ENCODE assay signal across 8 mouse cellular contexts in the genomic region with DNA sequence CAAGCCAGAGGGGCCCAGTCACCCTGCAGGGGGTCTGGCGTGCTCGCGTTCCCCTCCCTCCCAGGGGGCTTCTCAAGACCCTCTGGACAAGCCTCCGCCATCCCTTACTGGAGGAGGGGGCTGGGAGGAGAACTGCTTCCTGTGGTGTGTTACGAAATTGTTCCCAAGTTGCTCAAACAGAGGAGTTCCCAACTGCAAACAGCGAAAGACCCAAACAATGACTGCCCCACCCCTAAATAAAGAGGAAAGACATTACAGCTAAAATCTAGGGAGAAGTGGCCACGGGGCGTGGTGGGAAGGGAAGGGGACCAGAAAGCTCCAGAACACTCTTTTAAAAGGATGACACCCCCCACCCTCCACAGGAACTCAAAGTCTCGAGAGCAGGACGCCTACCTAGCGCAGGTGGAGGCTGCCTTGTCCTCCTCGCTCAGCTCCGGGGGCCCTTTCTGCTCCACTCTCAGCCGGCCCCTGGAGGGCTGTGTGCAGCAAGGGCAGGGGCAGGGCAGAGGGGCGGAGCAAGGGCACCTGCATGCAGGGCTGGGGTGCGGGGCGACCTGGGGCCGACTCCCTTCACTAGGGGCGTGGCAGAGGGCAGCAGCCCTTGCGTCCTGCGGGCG. TPM values are rescaled to one million over a fixed set of nuclear protein-coding genes. Genes with fewer than 3 reads are reported as not detected.
DNase-seq lines count a peak whose midpoint lies in the region; ATAC-seq and TF ChIP-seq lines count a peak whose summit lies in the region.

No protein-coding gene starts in this region.

- DNase-seq in CD4-positive, CD25-positive, alpha-beta regulatory T cell, adult 2 months (ENCODE audit: low read depth, low spot score), result peak; percentile 45
- peak; percentile 75 for DNase-seq in CH12.LX (ENCODE audit: extremely low read depth)
- peak; percentile 65 for DNase-seq in forebrain, postnatal 0 days
- no peak for DNase-seq in cerebellum, adult 2 months

- peak overlapping the region; percentile 71 for H3K4me2 ChIP-seq in CH12.LX (ENCODE audit: insufficient read depth, low read depth, poor library complexity, severe bottlenecking)
- peak overlapping the region; percentile 47 for H3K4me2 ChIP-seq in forebrain, postnatal 0 days (ENCODE audit: low read depth)
- peak overlapping the region; percentile 59 for H3K4me2 ChIP-seq in intestine, postnatal 0 days (replicated peaks; ENCODE audit: low read depth)
- H3K4me2 ChIP-seq in stomach, embryonic 14.5 days (replicated peaks; ENCODE audit: low read depth, low read length), result peak overlapping the region; percentile 15

- WGBS in forebrain, postnatal 0 days, result 22% methylated on average over 22 of the region's 22 CpGs
- WGBS in intestine, postnatal 0 days, result 23% methylated on average over 22 of the region's 22 CpGs
- WGBS in stomach, embryonic 14.5 days, result 23% methylated on average over 22 of the region's 22 CpGs
- WGBS in cerebellum, adult 2 months, result 52% methylated on average over 22 of the region's 22 CpGs

- dilution Hi-C loops in CH12.LX (cut with MboI; ENCODE audit: extremely low pct_ligation_motif_present, extremely low pct_unique_long_range_greater_than_20kb, low sequenced_read_pairs), result no loop called here

- no peak for TF ChIP-seq EP300 in CH12.LX (IDR thresholded peaks at IDR 0.05; ENCODE audit: low read length)

- ATAC-seq in CD4-positive, CD25-positive, alpha-beta regulatory T cell, adult 4 months, result no peak
- ATAC-seq in forebrain, postnatal 0 days, result no peak
- peak; percentile 20; the same call in 1 of the 2 replicates for ATAC-seq in intestine, postnatal 0 days
- ATAC-seq in megakaryocyte, adult 5-6 weeks (ENCODE audit: poor library complexity, severe bottlenecking), result peak; percentile 56
- peak; percentile 64 for ATAC-seq in stomach, embryonic 14.5 days (ENCODE audit: insufficient number of reproducible peaks, insufficient read depth, low FRiP score, low read depth)

- H3K36me3 ChIP-seq in CH12.LX (replicated peaks in 1 of 2; ENCODE audit: control insufficient read depth in 1 of 2, insufficient read depth in 1 of 2, low read length in 1 of 2), result peaks cover 9 to 31% of the 10 kb centered on the region in 2 experiments
- peaks cover 8% of the 10 kb centered on the region for H3K36me3 ChIP-seq in forebrain, postnatal 0 days (ENCODE audit: insufficient read depth)
- H3K36me3 ChIP-seq in intestine, postnatal 0 days (ENCODE audit: control insufficient read depth, insufficient read depth), result peaks cover 9% of the 10 kb centered on the region; the same call in 1 of the 2 replicates
- peaks cover 9% of the 10 kb centered on the region; the same call in 1 of the 2 replicates for H3K36me3 ChIP-seq in stomach, embryonic 14.5 days (ENCODE audit: control insufficient read depth, insufficient read depth, low read length)

- peaks cover 15% of the 10 kb centered on the region for H3K79me2 ChIP-seq in CH12.LX (replicated peaks; ENCODE audit: control insufficient read depth, extremely low read depth, insufficient read depth, poor library complexity, severe bottlenecking)

- H3K9ac ChIP-seq in CH12.LX (ENCODE audit: insufficient read depth, low read depth), result peak overlapping the region; percentile 63
- peak overlapping the region; percentile 58 for H3K9ac ChIP-seq in forebrain, postnatal 0 days
- H3K9ac ChIP-seq in intestine, postnatal 0 days (ENCODE audit: low read depth, low read length), result 0 out of 2 replicates have a peak overlapping the region, but pooled peaks have one; percentile 17
- no peak overlapping the region; the same call in 1 of the 2 replicates for H3K9ac ChIP-seq in stomach, embryonic 14.5 days (replicated peaks; ENCODE audit: low read depth, low read length)

- TF ChIP-seq RAD21 in CH12.LX (IDR thresholded peaks at IDR 0.05; ENCODE audit: low read depth, low read length), result no peak

- in situ Hi-C loops in CH12.LX (cut with MboI; ENCODE audit: low pct_ligation_motif_present, low pct_unique_long_range_greater_than_20kb, low sequenced_read_pairs), result no loop called here

- H3K4me3 ChIP-seq in CH12.LX (replicated peaks in 1 of 3; ENCODE audit: low read depth in 2 of 3, low read length in 2 of 3, poor library complexity in 1 of 3), result peak overlapping the region; percentile 52 to 68 (median 62)
- H3K4me3 ChIP-seq in forebrain, postnatal 0 days (ENCODE audit: low read depth, low read length), result no peak overlapping the region
- H3K4me3 ChIP-seq in intestine, postnatal 0 days (ENCODE audit: low read depth, low read length), result peak overlapping the region; percentile 30
- peak overlapping the region; percentile 20 for H3K4me3 ChIP-seq in stomach, embryonic 14.5 days (ENCODE audit: low read depth, low read length)
- no peak overlapping the region for H3K4me3 ChIP-seq in cerebellum, adult 2 months (replicated peaks; ENCODE audit: insufficient read depth, low read depth, low read length)

- peaks cover 12% of the 10 kb centered on the region for H3K27me3 ChIP-seq in CH12.LX (replicated peaks)
- H3K27me3 ChIP-seq in forebrain, postnatal 0 days (ENCODE audit: insufficient read depth, low read length), result 0 out of 2 replicates have a peak, but pooled peaks cover 11% of the 10 kb centered on the region
- H3K27me3 ChIP-seq in intestine, postnatal 0 days (replicated peaks; ENCODE audit: control insufficient read depth, insufficient read depth, low read length), result peaks cover 67% of the 10 kb centered on the region
- H3K27me3 ChIP-seq in stomach, embryonic 14.5 days (ENCODE audit: control insufficient read depth, insufficient read depth, low read length), result peaks cover 41% of the 10 kb centered on the region; the same call in 1 of the 2 replicates
- H3K27me3 ChIP-seq in cerebellum, adult 2 months (ENCODE audit: control insufficient read depth, insufficient read depth, low read length), result no peaks in the 10 kb centered on the region

- H3K4me1 ChIP-seq in CH12.LX (ENCODE audit: control insufficient read depth in 1 of 2, insufficient read depth in 2 of 2), result peaks cover 14 to 60% of the 10 kb centered on the region in 2 experiments
- H3K4me1 ChIP-seq in forebrain, postnatal 0 days (ENCODE audit: insufficient read depth), result peaks cover 15% of the 10 kb centered on the region
- 0 out of 2 replicates have a peak, but pooled peaks cover 7% of the 10 kb centered on the region for H3K4me1 ChIP-seq in intestine, postnatal 0 days (replicated peaks; ENCODE audit: control insufficient read depth, insufficient read depth, low read length)
- H3K4me1 ChIP-seq in stomach, embryonic 14.5 days (ENCODE audit: control insufficient read depth, insufficient read depth, low read length), result peaks cover 42% of the 10 kb centered on the region
- peaks cover 18% of the 10 kb centered on the region for H3K4me1 ChIP-seq in cerebellum, adult 2 months (ENCODE audit: control insufficient read depth, insufficient read depth, low read length)

- peak overlapping the region; percentile 27 for H3K27ac ChIP-seq in CH12.LX (ENCODE audit: insufficient read depth, low read depth)
- peak overlapping the region; percentile 90 for H3K27ac ChIP-seq in forebrain, postnatal 0 days (ENCODE audit: low read depth, low read length)
- H3K27ac ChIP-seq in intestine, postnatal 0 days (ENCODE audit: low read depth, low read length), result no peak overlapping the region; the same call in 1 of the 2 replicates
- peak overlapping the region; percentile 66 for H3K27ac ChIP-seq in stomach, embryonic 14.5 days (ENCODE audit: low read length)
- H3K27ac ChIP-seq in cerebellum, adult 2 months (ENCODE audit: insufficient read depth, low read length), result no peak overlapping the region

- peaks cover 2% of the 10 kb centered on the region for H3K9me3 ChIP-seq in CH12.LX (replicated peaks; ENCODE audit: low read length)
- no peaks in the 10 kb centered on the region for H3K9me3 ChIP-seq in forebrain, postnatal 0 days (ENCODE audit: low read length)
- no peaks in the 10 kb centered on the region for H3K9me3 ChIP-seq in intestine, postnatal 0 days (ENCODE audit: control insufficient read depth)
- H3K9me3 ChIP-seq in stomach, embryonic 14.5 days (ENCODE audit: control insufficient read depth, low read depth, low read length), result no peaks in the 10 kb centered on the region

- TF ChIP-seq CTCF in CH12.LX (conservative IDR thresholded peaks at IDR 0.05 in 1 of 2, IDR thresholded peaks at IDR 0.05 in 1 of 2; ENCODE audit: low read depth in 2 of 2, low read length in 2 of 2), result no peak
- TF ChIP-seq CTCF in forebrain, postnatal 0 days (IDR thresholded peaks at IDR 0.05; ENCODE audit: low read depth), result no peak
- no peak for TF ChIP-seq CTCF in intestine, postnatal 0 days (IDR thresholded peaks at IDR 0.05; ENCODE audit: low read depth)
- TF ChIP-seq CTCF in cerebellum, adult 2 months (IDR thresholded peaks at IDR 0.05; ENCODE audit: borderline replicate concordance, insufficient read depth, low read depth, low read length), result no peak

- peak; percentile 53; the same call in 1 of the 2 replicates for TF ChIP-seq POLR2A in CH12.LX (IDR thresholded peaks at IDR 0.05; ENCODE audit: low read depth, low read length)
- TF ChIP-seq POLR2A in cerebellum, adult 2 months (IDR thresholded peaks at IDR 0.05; ENCODE audit: borderline replicate concordance, insufficient read depth, low read length), result no peak

RNA-seq across cellular contexts. Expression of a gene that starts 6.1 kb away (rescaled TPM):
- 1 to 10 TPM; 2.0 to 2.6 TPM for polyA plus RNA-seq in CD4-positive, CD25-positive, alpha-beta regulatory T cell, adult 4 months (2017; shearing (Covaris generic))
- total RNA-seq in CH12.LX (2012; rRNA removed) (38.5 and 45.5 TPM in 2 replicates), CH12.LX (2014; rRNA removed) (20.3 and 20.6 TPM in 2 replicates)
- 53.2 and 54.5 TPM in 2 replicates for polyA plus RNA-seq in CH12.LX (2012; ENCODE audit: insufficient read length, low read depth)
- total RNA-seq in forebrain, postnatal 0 days (2014; rRNA removed), result 2.2 and 2.7 TPM in 2 replicates
- 2.4 and 2.5 TPM in 2 replicates for polyA plus RNA-seq in forebrain, postnatal 0 days (2015; fragmentation: Nextera tagmentation; extraction: Ambion mirVana)
- 3.5 and 3.9 TPM in 2 replicates for polyA plus RNA-seq in intestine, postnatal 0 days (2015; fragmentation: Nextera tagmentation; extraction: Ambion mirVana)
- total RNA-seq in megakaryocyte, adult 5-6 weeks (2015), result 69.0 and 69.9 TPM in 2 replicates
- 60.3 and 62.0 TPM in 2 replicates for total RNA-seq in megakaryocyte, adult 5-6 weeks (2017)
- 4.6 and 5.0 TPM in 2 replicates for polyA plus RNA-seq in stomach, embryonic 14.5 days (2014; fragmentation: Nextera tagmentation; extraction: Ambion mirVana)
- 1.7 TPM in 2 replicates for polyA plus RNA-seq in cerebellum, adult 2 months (2012; rRNA removed)

RNA-seq across cellular contexts. Expression of a gene that starts 15.4 kb away (rescaled TPM):
- 10 to 100 TPM; 24.3 to 28.6 TPM for polyA plus RNA-seq in CD4-positive, CD25-positive, alpha-beta regulatory T cell, adult 4 months (2017; shearing (Covaris generic))
- total RNA-seq in CH12.LX (2012; rRNA removed) (0.17 TPM in 1 of 2 replicates, not detected in the other), CH12.LX (2014; rRNA removed) (0.39 TPM in 1 of 2 replicates, not detected in the other)
- not detected in 2 replicates for polyA plus RNA-seq in CH12.LX (2012; ENCODE audit: insufficient read length, low read depth)
- not detected in 2 replicates for total RNA-seq in forebrain, postnatal 0 days (2014; rRNA removed)
- 0.56 and 1.0 TPM in 2 replicates for polyA plus RNA-seq in forebrain, postnatal 0 days (2015; fragmentation: Nextera tagmentation; extraction: Ambion mirVana)
- polyA plus RNA-seq in intestine, postnatal 0 days (2015; fragmentation: Nextera tagmentation; extraction: Ambion mirVana), result 1.0 and 1.5 TPM in 2 replicates
- total RNA-seq in megakaryocyte, adult 5-6 weeks (2015), result 40.4 and 45.2 TPM in 2 replicates
- total RNA-seq in megakaryocyte, adult 5-6 weeks (2017), result 20.6 and 25.5 TPM in 2 replicates
- 2.8 and 5.0 TPM in 2 replicates for polyA plus RNA-seq in stomach, embryonic 14.5 days (2014; fragmentation: Nextera tagmentation; extraction: Ambion mirVana)
- polyA plus RNA-seq in cerebellum, adult 2 months (2012; rRNA removed), result 0.27 and 0.33 TPM in 2 replicates

RNA-seq across cellular contexts. Expression of a gene that starts 19.7 kb away (rescaled TPM):
- polyA plus RNA-seq in CD4-positive, CD25-positive, alpha-beta regulatory T cell, adult 4 months (2017; shearing (Covaris generic)), result 1 to 10 TPM; 8.1 to 9.1 TPM
- total RNA-seq in CH12.LX (2012; rRNA removed), result 45.1 and 49.0 TPM in 2 replicates
- 21.9 and 23.3 TPM in 2 replicates for total RNA-seq in CH12.LX (2014; rRNA removed)
- 73.0 and 84.1 TPM in 2 replicates for polyA plus RNA-seq in CH12.LX (2012; ENCODE audit: insufficient read length, low read depth)
- total RNA-seq in forebrain, postnatal 0 days (2014; rRNA removed), result 65.9 and 78.2 TPM in 2 replicates
- 14.6 and 14.7 TPM in 2 replicates for polyA plus RNA-seq in forebrain, postnatal 0 days (2015; fragmentation: Nextera tagmentation; extraction: Ambion mirVana)
- 9.3 and 9.8 TPM in 2 replicates for polyA plus RNA-seq in intestine, postnatal 0 days (2015; fragmentation: Nextera tagmentation; extraction: Ambion mirVana)
- total RNA-seq in megakaryocyte, adult 5-6 weeks (2015), result 42.8 and 43.0 TPM in 2 replicates
- total RNA-seq in megakaryocyte, adult 5-6 weeks (2017), result 31.8 and 36.8 TPM in 2 replicates
- 25.1 and 25.7 TPM in 2 replicates for polyA plus RNA-seq in stomach, embryonic 14.5 days (2014; fragmentation: Nextera tagmentation; extraction: Ambion mirVana)
- 91.0 and 93.9 TPM in 2 replicates for polyA plus RNA-seq in cerebellum, adult 2 months (2012; rRNA removed)

RNA-seq across cellular contexts. Expression of a gene that starts 21.3 kb away (rescaled TPM):
- polyA plus RNA-seq in CD4-positive, CD25-positive, alpha-beta regulatory T cell, adult 4 months (2017; shearing (Covaris generic)), result 10 to 100 TPM; 45.0 to 60.3 TPM
- 157 and 160 TPM in 2 replicates for total RNA-seq in CH12.LX (2012; rRNA removed)
- total RNA-seq in CH12.LX (2014; rRNA removed), result 77.0 and 94.5 TPM in 2 replicates
- polyA plus RNA-seq in CH12.LX (2012; ENCODE audit: insufficient read length, low read depth), result 140 and 157 TPM in 2 replicates
- total RNA-seq in forebrain, postnatal 0 days (2014; rRNA removed), result 89.5 and 94.8 TPM in 2 replicates
- polyA plus RNA-seq in forebrain, postnatal 0 days (2015; fragmentation: Nextera tagmentation; extraction: Ambion mirVana), result 59.8 and 67.5 TPM in 2 replicates
- 22.3 and 23.7 TPM in 2 replicates for polyA plus RNA-seq in intestine, postnatal 0 days (2015; fragmentation: Nextera tagmentation; extraction: Ambion mirVana)
- total RNA-seq in megakaryocyte, adult 5-6 weeks (2015), result 29.5 and 35.9 TPM in 2 replicates
- total RNA-seq in megakaryocyte, adult 5-6 weeks (2017), result 37.6 and 40.4 TPM in 2 replicates
- 64.6 and 65.7 TPM in 2 replicates for polyA plus RNA-seq in stomach, embryonic 14.5 days (2014; fragmentation: Nextera tagmentation; extraction: Ambion mirVana)
- polyA plus RNA-seq in cerebellum, adult 2 months (2012; rRNA removed), result 144 and 148 TPM in 2 replicates

RNA-seq across cellular contexts. Expression of a gene that starts 44.7 kb away (rescaled TPM):
- polyA plus RNA-seq in CD4-positive, CD25-positive, alpha-beta regulatory T cell, adult 4 months (2017; shearing (Covaris generic)), result 10 to 100 TPM; 39.5 to 42.6 TPM
- 22.7 and 30.3 TPM in 2 replicates for total RNA-seq in CH12.LX (2012; rRNA removed)
- 30.9 and 35.4 TPM in 2 replicates for total RNA-seq in CH12.LX (2014; rRNA removed)
- polyA plus RNA-seq in CH12.LX (2012; ENCODE audit: insufficient read length, low read depth), result 25.7 and 26.3 TPM in 2 replicates
- total RNA-seq in forebrain, postnatal 0 days (2014; rRNA removed), result 4.8 and 8.5 TPM in 2 replicates
- polyA plus RNA-seq in forebrain, postnatal 0 days (2015; fragmentation: Nextera tagmentation; extraction: Ambion mirVana), result 19.3 and 22.7 TPM in 2 replicates
- polyA plus RNA-seq in intestine, postnatal 0 days (2015; fragmentation: Nextera tagmentation; extraction: Ambion mirVana), result 77.3 and 79.4 TPM in 2 replicates
- total RNA-seq in megakaryocyte, adult 5-6 weeks (2015), result 86.1 and 87.5 TPM in 2 replicates
- total RNA-seq in megakaryocyte, adult 5-6 weeks (2017), result 62.7 and 65.3 TPM in 2 replicates
- polyA plus RNA-seq in stomach, embryonic 14.5 days (2014; fragmentation: Nextera tagmentation; extraction: Ambion mirVana), result 73.1 and 83.4 TPM in 2 replicates
- 13.9 and 15.1 TPM in 2 replicates for polyA plus RNA-seq in cerebellum, adult 2 months (2012; rRNA removed)

Comparison
In these comparisons a context has a peak if more than half of its experiments do, and no peak if none do; other contexts are left out.
1. DNase-seq: peak in CD4-positive, CD25-positive, alpha-beta regulatory T cell, adult 2 months (single experiment), CH12.LX (single experiment) and forebrain, postnatal 0 days (single experiment); none in cerebellum, adult 2 months (0 of 2).
2. ATAC-seq: peak in intestine, postnatal 0 days (single experiment), megakaryocyte, adult 5-6 weeks (single experiment) and stomach, embryonic 14.5 days (single experiment); none in CD4-positive, CD25-positive, alpha-beta regulatory T cell, adult 4 months (single experiment) and forebrain, postnatal 0 days (single experiment).
3. H3K27ac ChIP-seq: peak in CH12.LX (single experiment), forebrain, postnatal 0 days (single experiment) and stomach, embryonic 14.5 days (single experiment); none in intestine, postnatal 0 days (single experiment) and cerebellum, adult 2 months (single experiment).
4. H3K4me2 ChIP-seq: peak in every context shown above with its lines; median percentile 71 in CH12.LX; 59 in intestine, postnatal 0 days; 47 in forebrain, postnatal 0 days; 15 in stomach, embryonic 14.5 days.
5. H3K4me3 ChIP-seq: peak in CH12.LX (3 of 3), intestine, postnatal 0 days (single experiment) and stomach, embryonic 14.5 days (single experiment); none in forebrain, postnatal 0 days (single experiment) and cerebellum, adult 2 months (single experiment).